Mouse (Mus musculus): ENCODE data around the gene Atf5. TPM values are rescaled to one million over a fixed set of nuclear protein-coding genes. Genes with fewer than 3 reads are reported as not detected.

Atf5 gene
- polyA plus RNA-seq (2015; fragmentation: Nextera tagmentation; extraction: Ambion mirVana): 5.7 and 6.2 TPM in 2 replicates

DNA sequence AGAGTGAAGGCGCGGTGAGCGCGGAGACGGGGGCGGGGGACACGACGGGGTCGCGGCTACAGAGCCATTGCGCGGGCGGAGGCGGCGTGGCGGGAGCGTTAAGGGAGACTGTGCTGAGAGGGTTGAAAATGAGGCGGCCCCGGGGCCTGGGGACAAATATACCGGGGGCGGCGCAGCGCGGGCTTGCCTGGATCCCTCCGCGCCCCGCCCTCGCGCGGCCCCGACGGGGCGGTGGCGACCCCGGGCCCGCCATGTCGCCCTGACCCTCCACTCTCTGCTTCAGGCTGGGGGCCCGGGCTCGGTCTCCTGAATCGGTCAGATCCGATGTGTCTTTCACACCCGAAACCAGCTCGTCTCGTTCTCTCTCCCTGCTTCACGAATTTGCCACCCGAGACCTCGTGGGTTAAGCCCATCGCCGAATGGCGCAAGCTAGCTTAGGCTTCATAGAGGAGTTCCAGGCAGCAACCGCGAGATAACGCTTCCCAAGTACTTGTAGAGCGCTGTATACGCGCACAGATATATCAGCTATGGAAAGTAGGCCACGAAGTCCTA lies at the start of gene Atf5:
Gene Atf5 (minus strand): TSS at position 189 of the 552 bp plus-strand sequence.
- Histone ChIP-seq H3K27ac (peak within 1 kb of the TSS; percentile 98), H3K27me3 (no peaks in the 10 kb centered on the region), H3K4me3 (peak within 1 kb of the TSS; percentile 86), H3K4me1 (peaks cover 50% of the 10 kb centered on the region), H3K4me2 (peak within 1 kb of the TSS; percentile 71), H3K36me3 (peaks cover 24% of the 10 kb centered on the region), H3K9ac (peak within 1 kb of the TSS; percentile 92), H3K9me3 (no peaks in the 10 kb centered on the region)
- peak; percentile 17; the same call in 1 of the 2 replicates for ATAC-seq (ENCODE audit: insufficient number of reproducible peaks, low FRiP score, low TSS enrichment, low read depth)
- under 1% methylated on average over 49 of the region's 57 CpGs for WGBS

DNA sequence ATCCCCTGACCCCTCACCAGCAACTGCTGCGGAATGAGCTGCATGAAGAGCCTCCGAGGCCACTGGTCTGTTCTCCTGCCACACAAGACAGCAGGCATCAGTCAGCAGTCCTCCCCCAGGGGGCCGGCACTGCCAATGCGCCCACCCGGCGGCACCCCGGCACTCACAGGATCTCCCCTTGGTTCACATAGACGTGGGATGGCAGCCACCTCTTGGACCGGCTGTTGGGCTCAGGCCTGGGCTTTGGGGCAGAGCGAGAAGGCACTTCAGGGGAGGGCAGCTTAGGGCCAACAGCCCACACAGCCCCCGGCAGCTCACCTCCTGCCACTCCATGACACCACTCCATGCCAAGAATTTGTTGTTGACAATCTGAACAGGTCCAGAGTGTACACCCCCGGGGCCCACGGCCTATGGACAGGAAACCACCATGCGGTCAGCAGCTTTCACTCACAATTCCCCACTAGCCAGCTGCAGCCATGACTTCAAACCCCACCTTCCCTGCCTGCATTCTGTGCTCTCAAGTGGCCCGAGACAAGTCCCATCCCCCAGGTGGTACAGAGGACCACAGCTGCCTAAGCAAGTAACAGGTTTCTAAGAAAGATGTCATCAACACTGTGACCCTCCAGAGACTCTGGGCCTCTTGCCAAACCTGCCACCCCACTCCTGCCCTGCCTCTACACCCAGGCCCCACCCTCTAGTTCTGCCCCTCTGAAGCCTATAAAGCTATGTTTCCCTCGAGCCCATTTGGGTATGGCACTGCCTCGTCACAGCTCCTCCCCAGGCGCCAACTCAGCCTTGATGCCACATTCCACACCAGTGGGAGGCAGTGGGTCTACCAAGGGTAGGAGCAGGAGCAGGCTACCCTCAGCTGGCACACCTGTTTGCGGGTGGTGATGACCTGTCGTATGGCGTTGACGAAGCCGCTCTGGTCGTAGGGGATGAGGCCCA lies 48.4 kb upstream of the Atf5 start:
- peak overlapping the region; percentile 74 for H3K27ac ChIP-seq
- H3K9me3 ChIP-seq: no peaks in the 10 kb centered on the region
- WGBS: 75% methylated on average over 24 of the region's 24 CpGs
- H3K36me3 ChIP-seq: peaks cover 50% of the 10 kb centered on the region
- H3K4me1 ChIP-seq: peaks cover 67% of the 10 kb centered on the region
- no peak overlapping the region for H3K9ac ChIP-seq
- H3K27me3 ChIP-seq: no peaks in the 10 kb centered on the region
- no peak for ATAC-seq (ENCODE audit: insufficient number of reproducible peaks, low FRiP score, low TSS enrichment, low read depth)
- no peak overlapping the region for H3K4me2 ChIP-seq
- no peak overlapping the region for H3K4me3 ChIP-seq

GRCm38 (mm10) chr7:44863982-44864494 lies 47.6 kb upstream of the Atf5 start:
- no peak overlapping the region for H3K4me2 ChIP-seq
- H3K27ac ChIP-seq: 0 out of 2 replicates have a peak overlapping the region, but pooled peaks have one; percentile 39
- no peaks in the 10 kb centered on the region for H3K27me3 ChIP-seq
- H3K4me3 ChIP-seq: no peak overlapping the region
- H3K4me1 ChIP-seq: peaks cover 69% of the 10 kb centered on the region
- H3K9me3 ChIP-seq: no peaks in the 10 kb centered on the region
- H3K36me3 ChIP-seq: peaks cover 50% of the 10 kb centered on the region
- H3K9ac ChIP-seq: no peak overlapping the region; the same call in 1 of the 2 replicates
- WGBS: 84% methylated on average over 11 of the region's 11 CpGs
- ATAC-seq (ENCODE audit: insufficient number of reproducible peaks, low FRiP score, low TSS enrichment, low read depth): no peak

GRCm38 (mm10) chr7:44863210-44863609 lies 46.8 kb upstream of the Atf5 start:
- Histone ChIP-seq H3K4me2 (no peak overlapping the region), H3K9ac (no peak overlapping the region), H3K9me3 (no peaks in the 10 kb centered on the region), H3K36me3 (peaks cover 50% of the 10 kb centered on the region), H3K27me3 (no peaks in the 10 kb centered on the region), H3K27ac (peak overlapping the region; percentile 39), H3K4me3 (no peak overlapping the region), H3K4me1 (peaks cover 70% of the 10 kb centered on the region)
- 91% methylated on average over 14 of the region's 14 CpGs for WGBS
- ATAC-seq (ENCODE audit: insufficient number of reproducible peaks, low FRiP score, low TSS enrichment, low read depth): no peak

GRCm38 (mm10) chr7:44862434-44862833 lies 46.0 kb upstream of the Atf5 start:
- Histone ChIP-seq H3K4me3 (no peak overlapping the region), H3K9ac (no peak overlapping the region), H3K36me3 (peaks cover 50% of the 10 kb centered on the region), H3K4me1 (peaks cover 69% of the 10 kb centered on the region), H3K4me2 (no peak overlapping the region), H3K27me3 (no peaks in the 10 kb centered on the region), H3K9me3 (no peaks in the 10 kb centered on the region), H3K27ac (no peak overlapping the region)
- no peak for ATAC-seq (ENCODE audit: insufficient number of reproducible peaks, low FRiP score, low TSS enrichment, low read depth)
- 69% methylated on average over 8 of the region's 8 CpGs for WGBS

DNA sequence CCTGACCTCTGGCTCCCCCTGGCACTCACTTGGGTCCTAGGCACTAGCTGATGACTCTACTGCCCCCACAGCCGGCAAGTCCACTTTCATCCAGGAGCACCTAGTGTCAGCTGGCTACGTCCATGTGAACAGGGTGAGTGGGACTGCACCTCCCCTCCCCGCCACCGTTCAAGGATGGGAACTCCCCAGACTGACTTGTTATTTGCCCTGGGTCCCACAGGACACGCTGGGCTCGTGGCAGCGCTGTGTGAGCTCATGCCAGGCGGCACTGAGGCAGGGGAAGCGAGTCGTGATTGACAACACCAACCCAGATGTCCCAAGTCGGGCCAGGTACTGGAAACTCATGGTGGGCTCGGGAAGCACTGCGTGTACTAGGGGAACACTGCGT lies 45.0 kb upstream of the Atf5 start:
- 76% methylated on average over 14 of the region's 14 CpGs for WGBS
- H3K9ac ChIP-seq: no peak overlapping the region
- no peak overlapping the region for H3K4me2 ChIP-seq
- H3K9me3 ChIP-seq: no peaks in the 10 kb centered on the region
- no peaks in the 10 kb centered on the region for H3K27me3 ChIP-seq
- H3K4me3 ChIP-seq: no peak overlapping the region
- peaks cover 50% of the 10 kb centered on the region for H3K36me3 ChIP-seq
- peaks cover 62% of the 10 kb centered on the region for H3K4me1 ChIP-seq
- no peak for ATAC-seq (ENCODE audit: insufficient number of reproducible peaks, low FRiP score, low TSS enrichment, low read depth)
- H3K27ac ChIP-seq: peak overlapping the region; percentile 68

GRCm38 (mm10) chr7:44860576-44861428 lies 44.3 kb upstream of the Atf5 start:
- Histone ChIP-seq H3K4me1 (peaks cover 60% of the 10 kb centered on the region), H3K36me3 (peaks cover 45% of the 10 kb centered on the region)

DNA sequence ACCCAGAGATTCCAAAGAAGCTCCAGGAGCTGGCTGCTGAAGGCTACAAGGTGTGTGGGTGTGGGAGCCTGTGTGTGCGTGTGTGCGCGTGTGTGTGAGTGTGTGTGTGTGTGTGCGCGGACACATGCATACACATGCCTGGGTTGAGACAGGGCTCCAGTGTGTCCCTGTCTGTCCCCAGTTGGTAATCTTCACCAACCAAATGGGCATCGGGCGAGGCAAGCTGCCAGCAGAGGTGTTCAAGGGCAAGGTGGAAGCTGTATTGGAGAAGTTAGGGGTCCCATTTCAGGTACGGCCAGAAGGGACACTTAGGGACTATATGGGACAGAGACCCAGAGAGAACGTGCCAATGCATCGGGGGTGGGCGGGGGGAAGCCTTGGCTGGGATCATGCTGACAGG lies 43.4 kb upstream of the Atf5 start:
- no peak overlapping the region for H3K9ac ChIP-seq
- peaks cover 35% of the 10 kb centered on the region for H3K36me3 ChIP-seq
- ATAC-seq (ENCODE audit: insufficient number of reproducible peaks, low FRiP score, low TSS enrichment, low read depth): no peak
- H3K4me1 ChIP-seq: peaks cover 60% of the 10 kb centered on the region
- WGBS: 91% methylated on average over 11 of the region's 11 CpGs
- no peaks in the 10 kb centered on the region for H3K9me3 ChIP-seq
- no peaks in the 10 kb centered on the region for H3K27me3 ChIP-seq
- no peak overlapping the region for H3K27ac ChIP-seq
- H3K4me2 ChIP-seq: no peak overlapping the region
- no peak overlapping the region for H3K4me3 ChIP-seq

More at GRCm38 (mm10) chr7:44860576-44861428, 44.3 kb upstream of the Atf5 start:
- no peaks in the 10 kb centered on the region for H3K27me3 ChIP-seq
- 59% methylated on average over 22 of the region's 22 CpGs for WGBS
- no peaks in the 10 kb centered on the region for H3K9me3 ChIP-seq
- ATAC-seq (ENCODE audit: insufficient number of reproducible peaks, low FRiP score, low TSS enrichment, low read depth): no peak
- peak overlapping the region; percentile 68 for H3K27ac ChIP-seq
- no peak overlapping the region for H3K9ac ChIP-seq
- H3K4me2 ChIP-seq: no peak overlapping the region
- no peak overlapping the region for H3K4me3 ChIP-seq

DNA sequence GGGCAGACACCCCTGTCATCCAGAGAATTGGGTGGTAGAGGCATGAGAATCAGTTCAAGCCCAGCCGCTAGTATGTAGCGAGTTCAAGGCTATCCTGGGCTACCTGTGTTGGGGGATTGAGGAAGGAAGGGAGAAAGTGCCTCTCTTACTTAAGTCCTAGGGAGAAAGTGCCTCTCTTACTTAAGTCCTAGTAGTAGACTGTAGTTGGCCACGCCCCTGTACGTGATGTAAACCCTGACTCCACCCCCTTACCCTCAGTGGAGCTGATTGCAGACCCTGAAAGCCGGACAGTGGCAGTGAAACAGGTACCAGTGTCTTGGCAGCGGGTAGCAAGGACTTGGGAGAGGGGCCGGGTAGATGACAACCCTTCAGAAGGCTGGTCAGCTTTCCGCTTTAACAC lies 41.4 kb upstream of the Atf5 start:
- 28% methylated on average over 8 of the region's 8 CpGs for WGBS
- Histone ChIP-seq H3K27me3 (no peaks in the 10 kb centered on the region), H3K27ac (peak overlapping the region; percentile 95), H3K4me3 (peak overlapping the region; percentile 68), H3K9ac (peak overlapping the region; percentile 76; the same call in 1 of the 2 replicates), H3K9me3 (no peaks in the 10 kb centered on the region), H3K4me2 (peak overlapping the region; percentile 91), H3K36me3 (peaks cover 20% of the 10 kb centered on the region), H3K4me1 (peaks cover 66% of the 10 kb centered on the region)
- ATAC-seq (ENCODE audit: insufficient number of reproducible peaks, low FRiP score, low TSS enrichment, low read depth): no peak

- under 1% methylated on average over 32 of the region's 32 CpGs for WGBS
- H3K4me1 ChIP-seq: peaks cover 70% of the 10 kb centered on the region
These were observed 40.6 kb upstream of the Atf5 start, which contains the start of gene Pnkp for GRCm38 (mm10) chr7:44857042-44857552. Pnkp (plus strand) TSS chr7:44857139.

More at GRCm38 (mm10) chr7:44857042-44857552, 40.6 kb upstream of the Atf5 start, which contains the start of gene Pnkp:
- Histone ChIP-seq H3K9me3 (no peaks in the 10 kb centered on the region), H3K27ac (peak within 1 kb of the TSS; percentile 95), H3K27me3 (no peaks in the 10 kb centered on the region), H3K9ac (peak within 1 kb of the TSS; percentile 76), H3K4me3 (peak within 1 kb of the TSS; percentile 68), H3K36me3 (peaks cover 20% of the 10 kb centered on the region), H3K4me2 (peak within 1 kb of the TSS; percentile 91)
- peak; percentile 31 for ATAC-seq (ENCODE audit: insufficient number of reproducible peaks, low FRiP score, low TSS enrichment, low read depth)
